9 mouse cellular contexts compared by ENCODE assay signal in genomic region chr7:48790117-48790516, GRCm38 (mm10). TPM values are rescaled to one million over a fixed set of nuclear protein-coding genes. Genes with fewer than 3 reads are reported as not detected.
DNase-seq lines count a peak whose midpoint lies in the region; ATAC-seq lines count a peak whose summit lies in the region.
"Had no signal": no experiment of that assay in that cellular context is flagged by ENCODE, and none has a peak within 500 bp of the region (broad histone marks: within the 10 kb centered on the region; RNA-seq: fewer than 3 reads in every experiment).

No protein-coding gene starts in this region.

- DNase-seq in kidney, postnatal 4 days, result no peak
- peak; percentile 48 for DNase-seq in c-Kit-positive CD71-positive TER-119-negative erythroid progenitor cells, embryonic 14.5 days (ENCODE audit: low read depth)
- no peak for DNase-seq in intestine, embryonic 14.5 days (ENCODE audit: low spot score)
- DNase-seq in embryo, embryonic 10 days (ENCODE audit: low spot score), result no peak
- no peak for DNase-seq in urinary bladder, postnatal 4 days (ENCODE audit: low spot score in 2 of 2)
- no peak for DNase-seq in kidney, postnatal 25 days
- DNase-seq: kidney, adult 2 months had no signal

- WGBS in kidney, embryonic 16.5 days, result 39% methylated on average over 4 of the region's 4 CpGs
- WGBS in intestine, embryonic 14.5 days, result 67% methylated on average over 4 of the region's 4 CpGs
- WGBS in neural tube, embryonic 14.5 days, result 30% methylated on average over 4 of the region's 4 CpGs

- no peak overlapping the region for H3K27ac ChIP-seq in kidney, embryonic 16.5 days (ENCODE audit: low read length)
- no peak overlapping the region for H3K27ac ChIP-seq in intestine, embryonic 14.5 days (ENCODE audit: low read depth)
- H3K27ac ChIP-seq in neural tube, embryonic 14.5 days (ENCODE audit: low read depth, low read length), result no peak overlapping the region

- no peaks in the 10 kb centered on the region for H3K36me3 ChIP-seq in kidney, embryonic 16.5 days (ENCODE audit: insufficient read depth, low read length)
- no peaks in the 10 kb centered on the region; the same call in 1 of the 2 replicates for H3K36me3 ChIP-seq in intestine, embryonic 14.5 days (ENCODE audit: control insufficient read depth, insufficient read depth, low read length)
- no peaks in the 10 kb centered on the region for H3K36me3 ChIP-seq in neural tube, embryonic 14.5 days (ENCODE audit: control insufficient read depth, insufficient read depth, low read length)

- peak overlapping the region; percentile 16 for H3K4me3 ChIP-seq in kidney, embryonic 16.5 days (ENCODE audit: low read length)
- H3K4me3 ChIP-seq in intestine, embryonic 14.5 days (ENCODE audit: low read depth, low read length), result peak overlapping the region; percentile 68; the same call in 1 of the 2 replicates
- peak overlapping the region; percentile 10 for H3K4me3 ChIP-seq in neural tube, embryonic 14.5 days (ENCODE audit: low read depth, low read length)

- H3K4me1 ChIP-seq in kidney, embryonic 16.5 days (ENCODE audit: insufficient read depth, low read length), result peaks cover 25% of the 10 kb centered on the region
- peaks cover 8% of the 10 kb centered on the region; the same call in 1 of the 2 replicates for H3K4me1 ChIP-seq in intestine, embryonic 14.5 days (replicated peaks; ENCODE audit: control insufficient read depth, insufficient read depth, low read length)
- peaks cover 12% of the 10 kb centered on the region for H3K4me1 ChIP-seq in neural tube, embryonic 14.5 days (ENCODE audit: control insufficient read depth, insufficient read depth, low read length)

- H3K27me3 ChIP-seq in kidney, embryonic 16.5 days (ENCODE audit: insufficient read depth, low read length), result no peaks in the 10 kb centered on the region
- no peaks in the 10 kb centered on the region for H3K27me3 ChIP-seq in intestine, embryonic 14.5 days (replicated peaks; ENCODE audit: control insufficient read depth, insufficient read depth, low read length)
- no peaks in the 10 kb centered on the region for H3K27me3 ChIP-seq in neural tube, embryonic 14.5 days (ENCODE audit: control insufficient read depth, insufficient read depth, low read length)

- no peaks in the 10 kb centered on the region for H3K9me3 ChIP-seq in kidney, embryonic 16.5 days (ENCODE audit: low read length)
- H3K9me3 ChIP-seq in intestine, embryonic 14.5 days (ENCODE audit: control insufficient read depth, low read length), result no peaks in the 10 kb centered on the region
- H3K9me3 ChIP-seq in neural tube, embryonic 14.5 days (ENCODE audit: control insufficient read depth, low read length), result no peaks in the 10 kb centered on the region

- no peak overlapping the region for H3K9ac ChIP-seq in kidney, embryonic 16.5 days (replicated peaks; ENCODE audit: low read length)
- no peak overlapping the region for H3K9ac ChIP-seq in intestine, embryonic 14.5 days (ENCODE audit: low read length)
- no peak overlapping the region for H3K9ac ChIP-seq in neural tube, embryonic 14.5 days (replicated peaks; ENCODE audit: low read depth, low read length)

- peak overlapping the region; percentile 87 for H3K4me2 ChIP-seq in kidney, embryonic 16.5 days (replicated peaks; ENCODE audit: low read depth, low read length)
- peak overlapping the region; percentile 78 for H3K4me2 ChIP-seq in intestine, embryonic 14.5 days (ENCODE audit: low read length)
- peak overlapping the region; percentile 79 for H3K4me2 ChIP-seq in neural tube, embryonic 14.5 days (ENCODE audit: low read depth, low read length)

- no peak for ATAC-seq in kidney, embryonic 16.5 days (ENCODE audit: low FRiP score, low TSS enrichment)
- no peak for ATAC-seq in intestine, embryonic 14.5 days (replicated peaks; ENCODE audit: low FRiP score, low TSS enrichment, low read depth)
- ATAC-seq in neural tube, embryonic 14.5 days (ENCODE audit: low read depth), result no peak

RNA-seq across cellular contexts. Expression of gene Zdhhc13, which starts 1.3 kb away (rescaled TPM):
- polyA plus RNA-seq in kidney, embryonic 16.5 days (2015; fragmentation: Nextera tagmentation; extraction: Ambion mirVana), result 43.8 and 46.0 TPM in 2 replicates
- polyA plus RNA-seq in intestine, embryonic 14.5 days (2014; fragmentation: Nextera tagmentation; extraction: Ambion mirVana), result 39.0 and 39.1 TPM in 2 replicates
- 46.5 and 48.1 TPM in 2 replicates for polyA plus RNA-seq in neural tube, embryonic 14.5 days (2014; fragmentation: Nextera tagmentation; extraction: Ambion mirVana)

RNA-seq across cellular contexts. Expression of gene Csrp3, which starts 57.7 kb away (rescaled TPM):
- 4.2 and 5.0 TPM in 2 replicates for polyA plus RNA-seq in kidney, embryonic 16.5 days (2015; fragmentation: Nextera tagmentation; extraction: Ambion mirVana)
- not detected in 2 replicates for polyA plus RNA-seq in intestine, embryonic 14.5 days (2014; fragmentation: Nextera tagmentation; extraction: Ambion mirVana)
- 0.73 and 0.96 TPM in 2 replicates for polyA plus RNA-seq in neural tube, embryonic 14.5 days (2014; fragmentation: Nextera tagmentation; extraction: Ambion mirVana)

Comparison
In these comparisons a context has a peak if more than half of its experiments do, and no peak if none do; other contexts are left out.
1. H3K4me3 ChIP-seq: peak in every context shown above with its lines; median percentile 68 in intestine, embryonic 14.5 days; 16 in kidney, embryonic 16.5 days; 10 in neural tube, embryonic 14.5 days.